Mouse (Mus musculus): ENCODE results near the gene Prkaca. TPM values are rescaled to one million over a fixed set of nuclear protein-coding genes. Genes with fewer than 3 reads are reported as not detected.

Prkaca gene
- polyA plus RNA-seq, 1 experiment from 2014 or later, result 146 TPM

MicroRNAs within 50 kb of the gene (microRNA counts, 519-probe panel; counts per million panel counts)
- microRNA mmu-miR-1199, result 177 counts per million, percentile 53 among the panel's probes with 10 or more counts

Small RNA genes within 50 kb of the gene (microRNA-seq; reads per million reads assigned to microRNA genes)
- gene Gm44330 (not detected), gene Gm44450 (not detected), gene Mir1199 (not detected), gene Mir8111 (1.6 reads per million)

Other genes starting within 250 kb of the Prkaca start
- gene Adgre5, start 231.7 kb upstream of the Prkaca start, polyA plus RNA-seq (2015; fragmentation: Nextera tagmentation; extraction: Ambion mirVana), result 6.7 and 7.2 TPM in 2 replicates
- 32.8 and 38.5 TPM in 2 replicates for gene Adgrl1, start 72.9 kb upstream of the Prkaca start, polyA plus RNA-seq (2015; fragmentation: Nextera tagmentation; extraction: Ambion mirVana)
- gene Gm10644, start 17.8 kb upstream of the Prkaca start, polyA plus RNA-seq (2015; fragmentation: Nextera tagmentation; extraction: Ambion mirVana), result 0.67 and 0.98 TPM in 2 replicates
- gene Asf1b, start 17.5 kb upstream of the Prkaca start, polyA plus RNA-seq (2015; fragmentation: Nextera tagmentation; extraction: Ambion mirVana), result 44.0 and 44.9 TPM in 2 replicates
- gene Samd1, start 24.7 kb downstream of the Prkaca start, polyA plus RNA-seq (2015; fragmentation: Nextera tagmentation; extraction: Ambion mirVana), result 9.5 and 10.2 TPM in 2 replicates
- gene 1700067K01Rik, start 28.5 kb downstream of the Prkaca start, polyA plus RNA-seq (2015; fragmentation: Nextera tagmentation; extraction: Ambion mirVana), result 1.00 and 1.2 TPM in 2 replicates
- 0.37 TPM in 1 of 2 replicates, not detected in the other for gene 2210011C24Rik, start 39.2 kb downstream of the Prkaca start, polyA plus RNA-seq (2015; fragmentation: Nextera tagmentation; extraction: Ambion mirVana)
- 1.9 and 2.1 TPM in 2 replicates for gene Palm3, start 48.5 kb downstream of the Prkaca start, polyA plus RNA-seq (2015; fragmentation: Nextera tagmentation; extraction: Ambion mirVana)
- 0.23 and 0.29 TPM in 2 replicates for gene Il27ra, start 69.6 kb downstream of the Prkaca start, polyA plus RNA-seq (2015; fragmentation: Nextera tagmentation; extraction: Ambion mirVana)
- gene Rln3, start 72.0 kb downstream of the Prkaca start, polyA plus RNA-seq (2015; fragmentation: Nextera tagmentation; extraction: Ambion mirVana), result not detected in 2 replicates
- gene Gm10643, start 92.1 kb downstream of the Prkaca start, polyA plus RNA-seq (2015; fragmentation: Nextera tagmentation; extraction: Ambion mirVana), result 1.1 and 1.5 TPM in 2 replicates
- 6.7 and 8.3 TPM in 2 replicates for gene Rfx1, start 93.8 kb downstream of the Prkaca start, polyA plus RNA-seq (2015; fragmentation: Nextera tagmentation; extraction: Ambion mirVana)
- gene Dcaf15, start 131.8 kb downstream of the Prkaca start, polyA plus RNA-seq (2015; fragmentation: Nextera tagmentation; extraction: Ambion mirVana), result 17.0 and 19.2 TPM in 2 replicates
- gene Podnl1, start 153.0 kb downstream of the Prkaca start, polyA plus RNA-seq (2015; fragmentation: Nextera tagmentation; extraction: Ambion mirVana), result 0.24 and 0.27 TPM in 2 replicates
- 18.6 and 24.1 TPM in 2 replicates for gene Cc2d1a, start 174.9 kb downstream of the Prkaca start, polyA plus RNA-seq (2015; fragmentation: Nextera tagmentation; extraction: Ambion mirVana)
- 2.2 and 2.3 TPM in 2 replicates for gene 4930432K21Rik, start 175.0 kb downstream of the Prkaca start, polyA plus RNA-seq (2015; fragmentation: Nextera tagmentation; extraction: Ambion mirVana)
- gene Nanos3, start 212.2 kb downstream of the Prkaca start, polyA plus RNA-seq (2015; fragmentation: Nextera tagmentation; extraction: Ambion mirVana), result 4.7 and 6.5 TPM in 2 replicates

Measured in forebrain, embryonic 13.5 days (tissue).